Mouse (Mus musculus) embryonic facial prominence, embryonic 14.5 days (tissue): ENCODE measurements around the gene Smurf1. TPM values are rescaled to one million over a fixed set of nuclear protein-coding genes. Genes with fewer than 3 reads are reported as not detected.

Source experiments
- ATAC-seq: fragments of 200-750 bp; cut with Nextera tagmentation; 2 replicates; pipeline ENCODE4 v1.8.0; 2017; ENCODE audit warnings: low read depth, moderate number of reproducible peaks, moderate TSS enrichment
- DNase-seq: peaks from one replicate; pipeline ENCODE4 v3.0.0-alpha.2; 2015; ENCODE audit warnings: low spot score
- H3K27ac ChIP-seq: fragments of 300-500 bp; sonication (generic); replicated peaks from 2 replicates; pipeline ENCODE4 v1.5.1; 2014; ENCODE audit warnings: low read depth, mild to moderate bottlenecking, low read length, moderate library complexity
- H3K27me3 ChIP-seq: fragments of 300-500 bp; sonication (generic); replicated peaks from 2 replicates; pipeline ENCODE4 v1.6.1; 2014; ENCODE audit warnings: low read length; ENCODE audit not compliant: control insufficient read depth, insufficient read depth
- H3K36me3 ChIP-seq: fragments of 300-500 bp; sonication (generic); 2 replicates; pipeline ENCODE4 v1.6.1; 2014; ENCODE audit warnings: low read length, mixed read lengths; ENCODE audit not compliant: control insufficient read depth, insufficient read depth
- H3K4me1 ChIP-seq: fragments of 300-500 bp; sonication (generic); 2 replicates; pipeline ENCODE4 v1.6.1; 2014; ENCODE audit warnings: antibody characterized with exemption, low read length; ENCODE audit not compliant: control insufficient read depth, insufficient read depth
- H3K4me2 ChIP-seq: fragments of 300-500 bp; sonication (generic); 2 replicates; pipeline ENCODE4 v1.6.1; 2014; ENCODE audit warnings: low read depth, mild to moderate bottlenecking, low read length, moderate library complexity, mixed read lengths
- H3K4me3 ChIP-seq: fragments of 300-500 bp; sonication (generic); 2 replicates; pipeline ENCODE4 v1.5.1; 2014; ENCODE audit warnings: low read depth, mild to moderate bottlenecking, low read length
- H3K9ac ChIP-seq: fragments of 300-500 bp; sonication (generic); 2 replicates; pipeline ENCODE4 v1.6.1; 2014; ENCODE audit warnings: low read depth, mild to moderate bottlenecking, low read length, moderate library complexity, mixed read lengths
- H3K9me3 ChIP-seq: fragments of 300-500 bp; sonication (generic); 2 replicates; pipeline ENCODE4 v1.6.1; 2016; ENCODE audit warnings: low read length; ENCODE audit not compliant: control insufficient read depth
- WGBS: fragments of 180-500 bp; shearing (Covaris S2); extraction: QIAGEN DNeasy Blood & Tissue Kit; methylation state at CpG from one replicate; pipeline ENCODE4 v1.1.7; 2014; 5-methylcytosine and 5-hydroxymethylcytosine counted together
- polyA plus RNA-seq: library from polyadenylated mRNA; unstranded; fragments of >200 nt; fragmentation: Nextera tagmentation; extraction: Ambion mirVana; gene quantifications from 2 replicates; pipeline ENCODE4 v1.2.1, GENCODE M21; 2014

Smurf1 gene
- polyA plus RNA-seq, 1 experiment from 2014 or later = 19.9 TPM

DNA sequence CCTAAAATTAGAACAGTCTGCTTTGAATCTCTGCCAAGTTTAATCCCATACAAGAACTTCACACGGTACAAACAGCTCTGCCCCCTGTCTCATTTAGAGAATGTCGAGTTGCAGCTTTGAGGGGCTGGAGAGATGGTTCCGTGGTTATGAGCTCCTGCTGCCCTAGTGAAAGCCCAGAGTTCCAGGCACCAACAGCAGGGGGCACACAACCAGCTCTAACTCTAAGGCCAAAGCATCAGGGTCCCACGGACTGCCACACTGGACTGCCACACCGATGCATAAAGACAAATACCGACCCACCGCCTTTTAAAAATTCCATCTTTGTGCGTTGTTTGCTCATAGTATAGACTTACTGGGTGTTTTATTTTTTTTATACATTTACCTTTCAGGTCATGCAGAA is 98.7 kb downstream of the Smurf1 start:
- WGBS = 70% methylated on average over 8 of the region's 8 CpGs
- Histone ChIP-seq H3K4me2 (no peak overlapping the region), H3K36me3 (no peaks in the 10 kb centered on the region), H3K9ac (no peak overlapping the region), H3K27me3 (no peaks in the 10 kb centered on the region), H3K9me3 (no peaks in the 10 kb centered on the region), H3K4me1 (no peaks in the 10 kb centered on the region), H3K27ac (no peak overlapping the region), H3K4me3 (no peak overlapping the region)
- DNase-seq = peak; percentile 4
- 0 out of 2 replicates have a peak, but pooled peaks have one; percentile 12 for ATAC-seq

DNA sequence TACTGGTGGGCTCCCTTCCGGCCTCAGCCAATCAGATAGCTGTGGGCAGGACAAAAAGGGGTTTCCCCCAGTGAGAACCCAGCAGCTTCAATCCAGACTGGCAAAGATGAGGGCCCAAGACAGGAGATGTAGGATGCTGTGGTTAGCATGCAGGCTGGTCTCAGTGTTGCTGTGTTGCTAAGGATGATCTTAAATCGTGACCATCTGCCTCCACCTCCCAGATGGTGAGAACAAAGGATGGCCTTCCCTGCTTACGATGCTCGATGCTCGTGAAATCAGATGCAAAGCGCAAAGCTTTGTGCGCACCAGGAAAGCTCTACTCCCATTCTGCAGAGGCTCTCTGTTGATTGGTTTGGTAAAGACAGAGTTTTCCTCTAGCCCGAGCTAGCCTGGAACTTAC is 104.7 kb downstream of the Smurf1 start:
- no peak overlapping the region for H3K4me2 ChIP-seq
- no peak for ATAC-seq
- no peak overlapping the region for H3K27ac ChIP-seq
- H3K9ac ChIP-seq = no peak overlapping the region
- H3K4me3 ChIP-seq = no peak overlapping the region
- H3K9me3 ChIP-seq = peaks cover 8% of the 10 kb centered on the region
- H3K4me1 ChIP-seq = no peaks in the 10 kb centered on the region
- no peak for DNase-seq
- H3K27me3 ChIP-seq = no peaks in the 10 kb centered on the region
- WGBS = 95% methylated on average over 8 of the region's 8 CpGs
- peaks cover 53% of the 10 kb centered on the region for H3K36me3 ChIP-seq

DNA sequence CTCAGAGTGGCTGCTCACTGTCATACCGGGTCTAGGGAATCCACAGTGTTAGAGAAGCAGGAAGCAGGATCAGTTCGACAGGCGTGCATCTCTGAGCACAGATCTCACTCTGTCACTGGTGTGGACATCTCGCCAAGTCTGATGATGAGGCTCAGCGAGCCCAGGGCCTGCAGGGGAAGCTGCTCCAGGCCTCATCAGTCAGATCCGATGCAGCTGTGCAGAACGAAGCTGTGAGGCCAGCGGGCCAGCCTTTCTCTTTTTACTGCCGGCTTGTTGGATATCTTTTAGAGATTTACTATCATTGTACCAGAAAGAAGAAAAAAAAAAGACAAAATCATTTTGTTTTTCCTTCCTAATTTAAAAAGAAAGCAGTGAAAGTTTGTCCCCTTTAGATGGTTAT is 106.4 kb downstream of the Smurf1 start:
- Histone ChIP-seq H3K4me3 (no peak overlapping the region), H3K27ac (no peak overlapping the region), H3K27me3 (no peaks in the 10 kb centered on the region), H3K36me3 (peaks cover 70% of the 10 kb centered on the region), H3K9ac (no peak overlapping the region), H3K9me3 (peaks cover 8% of the 10 kb centered on the region), H3K4me1 (no peaks in the 10 kb centered on the region), H3K4me2 (no peak overlapping the region)
- WGBS = 97% methylated on average over 9 of the region's 9 CpGs
- no peak for ATAC-seq
- no peak for DNase-seq

DNA sequence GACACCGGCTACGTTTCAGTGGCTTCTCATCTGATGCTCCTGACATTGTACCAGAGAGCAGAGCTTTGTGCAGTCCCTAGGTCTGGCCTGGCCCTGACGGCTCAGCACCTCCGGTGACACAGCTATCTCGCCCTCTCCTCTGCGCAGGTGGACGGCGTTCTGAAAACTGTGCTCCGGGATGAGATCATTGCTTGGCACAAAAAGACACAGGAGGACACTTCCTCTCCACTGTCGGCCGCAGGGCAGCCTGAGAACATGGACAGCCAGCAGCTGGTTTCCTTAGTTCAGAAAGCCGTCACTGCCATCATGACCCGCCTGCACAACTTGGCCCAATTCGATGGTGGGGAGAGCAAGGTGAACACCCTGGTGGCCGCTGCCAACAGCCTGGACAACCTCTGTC is 107.1 kb downstream of the Smurf1 start:
- H3K36me3 ChIP-seq = peaks cover 77% of the 10 kb centered on the region
- H3K4me3 ChIP-seq = no peak overlapping the region
- WGBS = 92% methylated on average over 15 of the region's 15 CpGs

DNA sequence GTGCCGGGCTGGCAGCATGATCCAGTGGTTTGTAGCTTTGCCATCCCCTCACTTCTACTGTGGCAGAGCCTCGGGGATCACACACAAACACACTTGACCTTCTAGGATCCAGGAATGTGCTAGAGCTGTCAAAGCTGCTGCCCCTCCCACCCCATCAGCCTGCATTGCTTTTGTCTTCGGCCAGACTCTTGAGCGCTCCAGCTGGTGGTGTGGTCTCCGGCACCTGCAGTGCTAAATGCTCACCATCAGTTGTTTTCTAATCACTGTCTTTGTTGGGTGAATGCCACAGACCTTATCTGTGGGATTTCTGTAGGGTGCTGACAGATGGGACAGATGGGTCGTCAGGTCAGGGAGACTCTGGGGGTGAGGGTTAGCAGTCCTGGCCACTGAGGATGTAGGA is 109.7 kb downstream of the Smurf1 start:
- Histone ChIP-seq H3K36me3 (peaks cover 98% of the 10 kb centered on the region), H3K27ac (no peak overlapping the region), H3K4me3 (no peak overlapping the region), H3K4me2 (no peak overlapping the region), H3K27me3 (no peaks in the 10 kb centered on the region), H3K4me1 (no peaks in the 10 kb centered on the region), H3K9ac (no peak overlapping the region), H3K9me3 (peaks cover 3% of the 10 kb centered on the region)
- ATAC-seq (no peak), DNase-seq (no peak)
- 77% methylated on average over 6 of the region's 6 CpGs for WGBS

More for the DNA sequence above, 107.1 kb downstream of the Smurf1 start:
- Histone ChIP-seq H3K4me2 (no peak overlapping the region), H3K4me1 (no peaks in the 10 kb centered on the region), H3K27me3 (no peaks in the 10 kb centered on the region), H3K9ac (no peak overlapping the region), H3K9me3 (peaks cover 8% of the 10 kb centered on the region), H3K27ac (no peak overlapping the region)
- DNase-seq (no peak), ATAC-seq (no peak)

DNA sequence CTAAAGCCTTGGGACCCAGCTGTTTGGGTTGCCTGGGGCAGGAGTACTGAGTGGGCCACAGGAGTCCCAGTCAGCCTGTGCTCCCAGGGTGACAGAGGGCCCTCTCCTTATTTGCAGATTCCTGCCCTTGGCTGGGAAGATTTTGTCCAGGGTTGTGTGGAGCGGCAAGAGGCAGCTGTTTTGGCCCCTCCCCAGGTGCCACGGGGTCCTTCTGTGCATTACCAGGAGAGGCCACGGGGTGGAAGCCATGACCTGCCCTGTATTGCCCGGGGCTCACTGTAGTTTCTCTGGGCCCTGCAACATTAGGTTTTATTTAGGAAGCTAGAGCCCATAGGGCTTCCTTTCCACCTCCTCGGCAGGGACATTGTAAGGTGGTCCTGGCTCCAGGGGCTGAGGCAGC is 111.7 kb downstream of the Smurf1 start:
- no peaks in the 10 kb centered on the region for H3K9me3 ChIP-seq
- no peak for DNase-seq
- no peak overlapping the region for H3K4me2 ChIP-seq
- H3K4me3 ChIP-seq = no peak overlapping the region
- no peak overlapping the region for H3K27ac ChIP-seq
- ATAC-seq = no peak
- no peak overlapping the region for H3K9ac ChIP-seq
- H3K36me3 ChIP-seq = peaks cover 99% of the 10 kb centered on the region
- 78% methylated on average over 5 of the region's 5 CpGs for WGBS
- H3K4me1 ChIP-seq = no peaks in the 10 kb centered on the region
- no peaks in the 10 kb centered on the region for H3K27me3 ChIP-seq

DNA sequence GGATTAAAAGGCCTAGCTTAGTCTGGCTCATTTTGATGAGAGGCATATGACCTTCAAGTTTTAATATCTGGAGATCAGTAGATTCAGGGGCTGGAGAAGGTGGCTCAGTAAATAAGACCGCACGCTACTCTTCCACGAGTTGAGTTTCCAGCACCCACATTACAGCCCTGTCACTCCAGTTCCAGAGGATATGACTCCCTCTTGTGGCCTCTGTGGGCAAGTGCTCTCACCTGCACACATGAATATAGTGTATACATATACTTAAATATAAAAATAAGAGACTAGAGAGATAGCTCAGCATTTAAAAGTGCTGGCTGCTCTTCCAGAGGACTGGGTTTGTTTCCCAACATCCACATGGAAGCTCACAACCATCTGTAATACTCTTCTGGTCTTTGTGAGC is 113.8 kb downstream of the Smurf1 start:
- Histone ChIP-seq H3K27ac (no peak overlapping the region), H3K9ac (no peak overlapping the region), H3K36me3 (peaks cover 100% of the 10 kb centered on the region), H3K4me2 (no peak overlapping the region), H3K4me3 (no peak overlapping the region), H3K4me1 (no peaks in the 10 kb centered on the region), H3K27me3 (no peaks in the 10 kb centered on the region), H3K9me3 (no peaks in the 10 kb centered on the region)
- DNase-seq = no peak
- 95% methylated on average over 3 of the region's 3 CpGs for WGBS
- ATAC-seq = no peak

DNA sequence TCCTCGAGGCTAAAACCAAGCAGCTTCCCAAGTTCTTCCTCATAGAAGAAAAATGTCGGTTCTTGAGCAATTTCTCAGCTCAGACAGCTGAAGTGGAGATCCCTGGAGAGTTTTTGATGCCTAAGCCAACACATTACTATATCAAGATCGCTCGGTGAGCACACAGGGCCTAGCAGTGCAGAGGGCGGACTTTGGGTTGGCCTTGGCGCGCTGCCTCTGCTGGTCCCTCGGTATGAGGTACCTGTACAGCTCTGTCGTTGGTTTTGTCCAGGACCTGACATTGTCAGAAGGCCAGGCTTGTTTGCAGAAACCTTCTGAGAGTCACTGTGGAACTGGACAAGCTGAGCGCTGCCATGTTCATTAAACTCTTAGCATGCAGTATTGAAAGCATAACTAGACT is 115.7 kb downstream of the Smurf1 start:
- peaks cover 100% of the 10 kb centered on the region for H3K36me3 ChIP-seq
- no peak for DNase-seq
- H3K9ac ChIP-seq = no peak overlapping the region
- no peak for ATAC-seq
- no peak overlapping the region for H3K4me2 ChIP-seq
- H3K4me3 ChIP-seq = no peak overlapping the region
- 90% methylated on average over 10 of the region's 10 CpGs for WGBS
- no peaks in the 10 kb centered on the region for H3K4me1 ChIP-seq
- H3K27me3 ChIP-seq = no peaks in the 10 kb centered on the region
- no peaks in the 10 kb centered on the region for H3K9me3 ChIP-seq
- H3K27ac ChIP-seq = no peak overlapping the region

DNA sequence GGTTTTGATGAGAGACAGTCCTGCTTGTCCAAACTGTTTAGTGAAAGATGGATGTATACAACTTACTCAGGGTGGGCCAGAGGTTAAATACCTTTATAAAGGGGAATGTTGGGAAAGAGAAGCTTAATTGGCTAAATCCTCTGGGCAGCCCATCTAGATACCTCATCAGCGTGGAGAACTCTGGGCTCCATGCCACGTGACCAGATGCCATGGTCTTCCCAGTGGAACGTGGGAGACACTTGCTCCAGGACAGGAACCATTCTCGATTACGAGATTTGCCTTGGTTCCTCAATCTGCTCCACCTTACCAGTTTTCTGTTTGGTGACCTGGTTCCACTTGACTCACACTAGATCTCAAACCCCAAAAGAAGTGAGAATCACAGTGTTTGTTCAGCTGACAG is 116.9 kb downstream of the Smurf1 start:
- Histone ChIP-seq H3K27me3 (no peaks in the 10 kb centered on the region), H3K9me3 (no peaks in the 10 kb centered on the region), H3K4me1 (no peaks in the 10 kb centered on the region), H3K4me2 (no peak overlapping the region), H3K36me3 (peaks cover 100% of the 10 kb centered on the region), H3K9ac (no peak overlapping the region), H3K27ac (no peak overlapping the region), H3K4me3 (no peak overlapping the region)
- DNase-seq (no peak), ATAC-seq (no peak)
- WGBS = 87% methylated on average over 5 of the region's 5 CpGs
